Mouse (Mus musculus): Measurements from ENCODE around the gene Kbtbd2.

- TF ChIP-seq POLR2A (IDR thresholded peaks at IDR 0.05; ENCODE audit: insufficient read depth, low read length) (no peak), EP300 (IDR thresholded peaks at IDR 0.05; ENCODE audit: insufficient read depth, low read depth, low read length) (no peak), CTCF (IDR thresholded peaks at IDR 0.05; ENCODE audit: low read depth, low read length) (no peak)
These were observed 8.6 kb upstream of the Kbtbd2 start for GRCm38 (mm10) chr6:56806195-56806594.

Measured in ES-Bruce4 (cell line).